Mouse (Mus musculus) Patski (cell line): ENCODE measurements around the gene Klk1b22. TPM values are rescaled to one million over a fixed set of nuclear protein-coding genes. Genes with fewer than 3 reads are reported as not detected.
"Not testable (repeated sequence)": the region's sequence is repeated elsewhere in the genome, so short reads cannot be mapped to it uniquely, and the experiment has no call there.

Experiments used
- ATAC-seq: fragments of 100-300 bp; one replicate; pipeline ENCODE4 v1.8.0; 2021
- CTCF ChIA-PET: fragments of 350-600 bp; sonication (Branson Sonifier 250); formaldehyde crosslinking; loops from one replicate; lab custom pipeline; 2022; ENCODE audit warnings: inconsistent platforms; lab: Charles Lee
- POLR2A ChIA-PET: fragments of 350-600 bp; sonication (Branson Sonifier 250); formaldehyde crosslinking; loops from one replicate; lab custom pipeline; 2022; ENCODE audit warnings: antibody characterized with exemption, inconsistent platforms; lab: Charles Lee
- DNase-seq: peaks from one replicate; pipeline ENCODE4 v3.0.0-alpha.2; 2011; ENCODE audit warnings: low read depth, low spot score
- H3K27me3 ChIP-seq: fragments of 371-371 bp; one replicate; pipeline ENCODE4 v1.5.1; 2021
- CTCF ChIP-seq: fragments of 100-300 bp; IDR thresholded peaks from one replicate; pipeline ENCODE4 v1.5.1; 2021
- in situ Hi-C: fragments of 300-500 bp; cut with MboI; formaldehyde crosslinking; loops from 3 replicates; pipeline ENCODE4 v1.11.1; 2018; ENCODE audit warnings: low pct_unique_long_range_greater_than_20kb, mixed read lengths
- polyA plus RNA-seq: library from polyadenylated mRNA; unstranded; gene quantifications from one replicate; pipeline ENCODE4 v1.2.3, GENCODE M21; 2021

Gene Klk1b22
- not detected for polyA plus RNA-seq

GRCm38 (mm10) chr7:44112373-44112772, at the start of gene Klk1b22:
Klk1b22 (plus strand) TSS chr7:44112673.
- in situ Hi-C loops, result loop anchor here (10.0 kb wide), 1 partner anchor 82 kb away; the partner anchor contains the start of gene Klk1b3
- ChIA-PET POLR2A (no interaction called here), CTCF (no interaction called here)
- TF ChIP-seq CTCF, result no peak
- H3K27me3 ChIP-seq, result no peaks in the 10 kb centered on the region
- ATAC-seq, result no peak
- DNase-seq, result no peak

- POLR2A ChIA-PET, result no interaction called here
- in situ Hi-C loops, result loop anchor here (5.0 kb wide), 1 partner anchor 90 kb away; no protein-coding TSS in a partner anchor
These were observed 40.4 kb upstream of the Klk1b22 start for GRCm38 (mm10) chr7:44072117-44072516.

GRCm38 (mm10) chr7:44077703-44078102, 34.8 kb upstream of the Klk1b22 start:
- no peak for DNase-seq
- ATAC-seq, result no peak
- ChIA-PET POLR2A (interaction anchor here (0.6 kb wide), 1 partner anchor 1375 kb away, joined by 3 read pairs; no protein-coding TSS in a partner anchor), CTCF (no interaction called here)
- in situ Hi-C loops, result no loop called here
- peaks cover 4% of the 10 kb centered on the region for H3K27me3 ChIP-seq
- TF ChIP-seq CTCF, result no peak

More at GRCm38 (mm10) chr7:44072117-44072516, 40.4 kb upstream of the Klk1b22 start:
- H3K27me3 ChIP-seq, result no peaks in the 10 kb centered on the region
- ATAC-seq, result no peak
- CTCF ChIA-PET, result no interaction called here
- no peak for DNase-seq
- TF ChIP-seq CTCF, result no peak

- ChIA-PET CTCF (no interaction called here), POLR2A (no interaction called here)
- TF ChIP-seq CTCF, result no peak
- ATAC-seq (no peak), DNase-seq (no peak)
- no peaks in the 10 kb centered on the region for H3K27me3 ChIP-seq
- in situ Hi-C loops, result no loop called here
These were observed 16.4 kb upstream of the Klk1b22 start for GRCm38 (mm10) chr7:44096111-44096510.

- DNase-seq, POLR2A ChIA-PET, CTCF ChIA-PET, in situ Hi-C loops, H3K27me3 ChIP-seq, ATAC-seq: not testable (repeated sequence)
These were observed 10.4 kb upstream of the Klk1b22 start, which contains the start of gene Klk1b21 for GRCm38 (mm10) chr7:44102028-44102427. Klk1b21 (plus strand) TSS chr7:44102328.

- DNase-seq, result no peak
- CTCF ChIA-PET, result no interaction called here
- ATAC-seq, result no peak
- TF ChIP-seq CTCF, result no peak
- no peaks in the 10 kb centered on the region for H3K27me3 ChIP-seq
- POLR2A ChIA-PET, result no interaction called here
- in situ Hi-C loops, result no loop called here
These were observed 11.0 kb downstream of the Klk1b22 start for GRCm38 (mm10) chr7:44123445-44123844.

- ChIA-PET CTCF (no interaction called here), POLR2A (no interaction called here)
- H3K27me3 ChIP-seq, result no peaks in the 10 kb centered on the region
- no peak for TF ChIP-seq CTCF
- DNase-seq (no peak), ATAC-seq (no peak)
- in situ Hi-C loops, result no loop called here
These were observed 24.0 kb downstream of the Klk1b22 start, which contains the start of gene Klk1b16 for GRCm38 (mm10) chr7:44136467-44136866. Klk1b16 (plus strand) TSS chr7:44136767.

Other genes with a start within 250 kb of the Klk1b22 start
- not detected for gene Klk4, start 231.5 kb upstream of the Klk1b22 start, polyA plus RNA-seq
- gene Klk15, start 178.9 kb upstream of the Klk1b22 start, polyA plus RNA-seq, result not detected
- gene Klk1b8, start 162.0 kb upstream of the Klk1b22 start, polyA plus RNA-seq, result not detected
- not detected for gene Klk1b1, start 145.9 kb upstream of the Klk1b22 start, polyA plus RNA-seq
- gene Klk1b9, start 136.6 kb upstream of the Klk1b22 start, polyA plus RNA-seq, result not detected
- gene Klk1b11, start 116.8 kb upstream of the Klk1b22 start, polyA plus RNA-seq, result not detected
- gene Klk1b26, start 100.5 kb upstream of the Klk1b22 start, polyA plus RNA-seq, result not detected
- gene Klk1b27, start 60.4 kb upstream of the Klk1b22 start, polyA plus RNA-seq, result not detected
- not detected for gene Klk1b21, start 10.3 kb upstream of the Klk1b22 start, polyA plus RNA-seq
- gene Klk1b16, start 24.1 kb downstream of the Klk1b22 start, polyA plus RNA-seq, result not detected
- not detected for gene Klk1b24, start 75.6 kb downstream of the Klk1b22 start, polyA plus RNA-seq
- not detected for gene Klk1b3, start 85.5 kb downstream of the Klk1b22 start, polyA plus RNA-seq
- not detected for gene Klk1b4, start 94.8 kb downstream of the Klk1b22 start, polyA plus RNA-seq
- not detected for gene Klk1b5, start 103.3 kb downstream of the Klk1b22 start, polyA plus RNA-seq
- gene Klk1, start 112.7 kb downstream of the Klk1b22 start, polyA plus RNA-seq, result not detected
- gene Gm36864, start 123.5 kb downstream of the Klk1b22 start, polyA plus RNA-seq, result not detected
- 0.23 TPM for gene 1700028J19Rik, start 134.0 kb downstream of the Klk1b22 start, polyA plus RNA-seq
- 32.3 TPM for gene 2410002F23Rik, start 134.0 kb downstream of the Klk1b22 start, polyA plus RNA-seq
- gene Acp4, start 144.7 kb downstream of the Klk1b22 start, polyA plus RNA-seq, result not detected
- gene Gm15517, start 148.8 kb downstream of the Klk1b22 start, polyA plus RNA-seq, result not detected
- 0.68 TPM for gene Clec11a, start 194.2 kb downstream of the Klk1b22 start, polyA plus RNA-seq
- 1.9 TPM for gene Shank1, start 197.6 kb downstream of the Klk1b22 start, polyA plus RNA-seq